Mouse (Mus musculus) limb, embryonic 10.5 days (tissue): ENCODE measurements around the gene Mrpl38. TPM values are rescaled to one million over a fixed set of nuclear protein-coding genes. Genes with fewer than 3 reads are reported as not detected.
"Not testable (repeated sequence)": the region's sequence is repeated elsewhere in the genome, so short reads cannot be mapped to it uniquely, and the experiment has no call there.

Source experiments
- DNase-seq: peaks from one replicate; pipeline ENCODE4 v3.0.0-alpha.2; 2017; ENCODE audit warnings: low spot score
- H3K27ac ChIP-seq: fragments of 300-500 bp; sonication (generic); 2 replicates; pipeline ENCODE4 v1.5.1; 2016; ENCODE audit warnings: mild to moderate bottlenecking
- H3K27me3 ChIP-seq: fragments of 300-500 bp; sonication (generic); 2 replicates; pipeline ENCODE4 v1.6.1; 2016; ENCODE audit warnings: low read depth, mild to moderate bottlenecking; ENCODE audit not compliant: poor library complexity, severe bottlenecking
- H3K36me3 ChIP-seq: fragments of 300-500 bp; sonication (generic); 2 replicates; pipeline ENCODE4 v1.6.1; 2016; ENCODE audit warnings: mild to moderate bottlenecking, moderate library complexity
- H3K4me1 ChIP-seq: fragments of 300-500 bp; sonication (generic); 2 replicates; pipeline ENCODE4 v1.6.1; 2016
- H3K4me3 ChIP-seq: fragments of 300-500 bp; sonication (generic); 2 replicates; pipeline ENCODE4 v1.5.1; 2016; ENCODE audit warnings: mild to moderate bottlenecking, moderate library complexity
- H3K9me3 ChIP-seq: fragments of 300-500 bp; sonication (generic); replicated peaks from 2 replicates; pipeline ENCODE4 v1.6.1; 2016; ENCODE audit warnings: mild to moderate bottlenecking
- WGBS: fragments of 180-500 bp; shearing (Covaris S2); methylation state at CpG from one replicate; pipeline ENCODE4 v1.1.7; 2016; 5-methylcytosine and 5-hydroxymethylcytosine counted together
- polyA plus RNA-seq: library from polyadenylated mRNA; unstranded; fragments of >200 nt; fragmentation: Nextera tagmentation; extraction: Ambion mirVana; gene quantifications from 2 replicates; pipeline ENCODE4 v1.2.1, GENCODE M21; 2016

Mrpl38 gene
- polyA plus RNA-seq, 1 experiment from 2014 or later = 116 TPM

GRCm38 (mm10) chr11:116133497-116133896, 5.2 kb downstream of the Mrpl38 start:
- Histone ChIP-seq H3K9me3 (no peaks in the 10 kb centered on the region), H3K36me3 (peaks cover 60% of the 10 kb centered on the region), H3K27me3 (peaks cover 8% of the 10 kb centered on the region; the same call in 1 of the 2 replicates), H3K4me3 (no peak overlapping the region), H3K4me1 (peaks cover 47% of the 10 kb centered on the region), H3K27ac (0 out of 2 replicates have a peak overlapping the region, but pooled peaks have one; percentile 17)
- DNase-seq = no peak
- WGBS = 65% methylated on average over 5 of the region's 5 CpGs

GRCm38 (mm10) chr11:116132366-116133333, 6.0 kb downstream of the Mrpl38 start:
- peaks cover 48% of the 10 kb centered on the region for H3K4me1 ChIP-seq
- H3K36me3 ChIP-seq = peaks cover 60% of the 10 kb centered on the region
- no peak overlapping the region for H3K4me3 ChIP-seq
- 80% methylated on average over 16 of the region's 16 CpGs for WGBS
- H3K9me3 ChIP-seq = no peaks in the 10 kb centered on the region
- no peak for DNase-seq
- H3K27ac ChIP-seq = no peak overlapping the region; the same call in 1 of the 2 replicates
- peaks cover 9% of the 10 kb centered on the region; the same call in 1 of the 2 replicates for H3K27me3 ChIP-seq

- H3K4me1 ChIP-seq = peaks cover 53% of the 10 kb centered on the region
- H3K4me3 ChIP-seq = peak overlapping the region; percentile 70
- H3K27ac ChIP-seq = peak overlapping the region; percentile 89
- no peaks in the 10 kb centered on the region for H3K9me3 ChIP-seq
- WGBS = 84% methylated on average over 15 of the region's 15 CpGs
- no peak for DNase-seq
- peaks cover 54% of the 10 kb centered on the region for H3K36me3 ChIP-seq
- H3K27me3 ChIP-seq = peaks cover 9% of the 10 kb centered on the region; the same call in 1 of the 2 replicates
Observed at GRCm38 (mm10) chr11:116131349-116132170, 7.1 kb downstream of the Mrpl38 start.

GRCm38 (mm10) chr11:116130488-116131205, 8.0 kb downstream of the Mrpl38 start, which contains the start of gene Trim65:
Gene Trim65, minus strand, starts transcription at chr11:116131128.
- H3K4me1 ChIP-seq = peaks cover 57% of the 10 kb centered on the region
- peaks cover 9% of the 10 kb centered on the region; the same call in 1 of the 2 replicates for H3K27me3 ChIP-seq
- WGBS = 3% methylated on average over 69 of the region's 69 CpGs

GRCm38 (mm10) chr11:116129993-116130487, 8.6 kb downstream of the Mrpl38 start:
- no peaks in the 10 kb centered on the region; the same call in 1 of the 2 replicates for H3K9me3 ChIP-seq
- peak overlapping the region; percentile 89 for H3K27ac ChIP-seq
- H3K4me3 ChIP-seq = peak overlapping the region; percentile 70
- WGBS = 50% methylated on average over 8 of the region's 8 CpGs
- H3K4me1 ChIP-seq = peaks cover 57% of the 10 kb centered on the region
- peaks cover 9% of the 10 kb centered on the region; the same call in 1 of the 2 replicates for H3K27me3 ChIP-seq
- H3K36me3 ChIP-seq = peaks cover 52% of the 10 kb centered on the region
- no peak for DNase-seq

More at GRCm38 (mm10) chr11:116130488-116131205, 8.0 kb downstream of the Mrpl38 start, which contains the start of gene Trim65:
- H3K36me3 ChIP-seq = peaks cover 53% of the 10 kb centered on the region
- peak within 1 kb of the TSS; percentile 89 for H3K27ac ChIP-seq
- no peaks in the 10 kb centered on the region for H3K9me3 ChIP-seq
- peak within 1 kb of the TSS; percentile 70 for H3K4me3 ChIP-seq
- DNase-seq = peak; percentile 88

DNA sequence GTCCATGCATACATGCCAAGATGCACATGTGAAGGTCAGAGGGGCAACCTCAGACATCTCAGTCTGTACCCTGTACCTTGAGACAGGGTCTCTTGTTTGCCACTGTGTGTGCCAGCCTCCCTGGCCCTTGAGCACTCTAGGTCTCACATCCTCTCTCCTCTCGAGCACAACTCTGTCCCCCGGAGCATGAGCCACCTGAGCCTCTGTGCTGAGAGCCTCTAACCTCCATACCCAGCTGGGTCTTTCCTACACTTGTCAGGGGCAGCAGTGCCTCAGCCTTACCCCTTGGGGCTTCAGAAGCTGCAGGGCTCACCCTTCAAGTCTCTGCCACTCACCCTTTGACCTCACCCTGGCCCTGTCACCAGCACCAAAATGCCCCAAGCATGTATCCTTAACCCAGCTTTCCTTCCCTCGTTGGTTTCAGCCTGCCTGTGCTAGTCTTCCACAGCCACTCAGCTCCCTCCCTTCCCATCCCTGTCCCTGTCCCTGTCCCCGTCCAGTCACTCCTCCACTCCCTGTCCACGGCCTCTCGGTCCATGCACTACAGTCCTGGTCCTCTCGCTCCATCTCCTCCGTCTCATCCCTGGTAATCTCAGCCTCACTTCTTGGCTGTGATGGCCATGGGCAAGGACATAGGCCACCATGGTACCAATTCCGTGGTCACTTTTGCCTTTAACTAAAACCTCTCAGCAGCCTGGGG, 9.4 kb downstream of the Mrpl38 start:
- no peak for DNase-seq
- 0 out of 2 replicates have a peak overlapping the region, but pooled peaks have one; percentile 89 for H3K27ac ChIP-seq
- H3K9me3 ChIP-seq = no peaks in the 10 kb centered on the region; the same call in 1 of the 2 replicates
- peaks cover 44% of the 10 kb centered on the region for H3K36me3 ChIP-seq
- peaks cover 57% of the 10 kb centered on the region for H3K4me1 ChIP-seq
- 84% methylated on average over 9 of the region's 9 CpGs for WGBS
- peaks cover 9% of the 10 kb centered on the region; the same call in 1 of the 2 replicates for H3K27me3 ChIP-seq
- no peak overlapping the region for H3K4me3 ChIP-seq

- peak overlapping the region; percentile 75 for H3K27ac ChIP-seq
- peak overlapping the region; percentile 31 for H3K4me3 ChIP-seq
- 78% methylated on average over 9 of the region's 9 CpGs for WGBS
- H3K27me3 ChIP-seq = peaks cover 9% of the 10 kb centered on the region; the same call in 1 of the 2 replicates
- DNase-seq = no peak
- H3K9me3 ChIP-seq = no peaks in the 10 kb centered on the region; the same call in 1 of the 2 replicates
- peaks cover 38% of the 10 kb centered on the region for H3K36me3 ChIP-seq
- H3K4me1 ChIP-seq = peaks cover 48% of the 10 kb centered on the region
Observed at GRCm38 (mm10) chr11:116127986-116128385, 10.7 kb downstream of the Mrpl38 start.

DNA sequence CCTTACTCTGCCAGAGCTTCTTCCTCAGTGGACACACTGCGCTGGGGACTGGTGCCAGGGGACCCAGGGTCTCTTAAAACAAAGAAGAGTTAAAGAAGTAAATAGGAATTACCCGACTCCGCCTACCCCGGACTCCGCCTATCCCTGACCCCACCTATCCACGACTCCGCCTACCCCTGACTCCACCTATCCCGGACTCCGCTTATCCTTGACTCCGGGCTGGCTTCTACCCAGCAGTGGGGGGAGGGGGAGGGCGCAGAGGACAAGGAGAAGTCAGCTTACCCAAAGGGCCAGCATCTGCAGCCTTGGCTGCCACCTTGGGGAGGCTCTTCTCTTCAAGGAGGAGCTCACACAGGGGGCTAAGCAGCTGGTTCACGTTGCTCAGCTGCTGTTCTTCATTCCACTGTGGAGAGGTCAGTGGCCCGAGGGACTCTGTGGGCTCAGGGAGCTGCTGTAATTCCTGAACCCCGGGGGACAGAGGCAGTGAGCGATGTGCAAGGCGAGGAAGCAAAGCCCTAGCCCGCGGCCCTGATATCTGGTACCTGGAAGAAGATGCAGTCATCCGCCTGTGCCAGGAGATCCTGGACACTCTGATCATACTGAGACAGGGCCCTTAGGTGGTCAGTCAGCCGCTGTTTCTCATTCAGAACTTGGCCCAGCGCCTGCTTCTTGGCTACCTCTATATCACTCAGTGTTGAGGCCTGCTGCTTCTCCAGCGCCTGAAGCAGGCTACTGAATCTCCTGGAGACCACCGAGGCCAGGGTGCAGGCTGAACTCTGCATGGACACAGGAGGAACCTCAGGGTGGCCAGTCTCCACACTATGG, 11.3 kb downstream of the Mrpl38 start, which contains the start of gene Trim47:
Trim47 (minus strand) TSS at position 55 of the 825 bp plus-strand sequence.
- Histone ChIP-seq H3K9me3 (no peaks in the 10 kb centered on the region; the same call in 1 of the 2 replicates), H3K36me3 (peaks cover 34% of the 10 kb centered on the region), H3K27me3 (peaks cover 9% of the 10 kb centered on the region; the same call in 1 of the 2 replicates), H3K4me3 (peak within 1 kb of the TSS; percentile 31), H3K27ac (peak within 1 kb of the TSS; percentile 75), H3K4me1 (peaks cover 42% of the 10 kb centered on the region)
- DNase-seq = peak; percentile 76
- WGBS = 29% methylated on average over 23 of the region's 23 CpGs

DNA sequence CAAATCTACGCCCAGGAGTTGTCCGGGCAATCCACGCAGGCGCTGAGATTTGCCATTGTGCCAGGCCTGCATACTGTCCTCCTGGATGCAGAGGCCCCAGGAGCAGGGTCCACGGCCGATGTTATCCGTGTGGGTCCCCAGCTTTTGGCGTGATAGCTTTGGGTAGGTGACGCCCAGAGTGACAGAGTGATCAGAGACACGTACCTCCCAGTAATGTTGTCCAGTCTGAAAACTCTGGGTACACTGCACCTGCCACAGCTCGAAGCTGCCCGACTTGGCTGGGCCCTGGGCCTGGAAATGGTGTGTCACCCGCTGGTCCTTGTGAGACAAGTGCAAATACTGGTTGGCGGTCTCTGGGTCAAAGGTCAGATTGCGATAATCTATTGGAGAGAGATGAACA, 12.4 kb downstream of the Mrpl38 start:
- no peak for DNase-seq
- peaks cover 9% of the 10 kb centered on the region; the same call in 1 of the 2 replicates for H3K27me3 ChIP-seq
- H3K36me3 ChIP-seq = peaks cover 27% of the 10 kb centered on the region
- 95% methylated on average over 15 of the region's 15 CpGs for WGBS
- H3K27ac ChIP-seq = no peak overlapping the region
- H3K4me3 ChIP-seq = no peak overlapping the region
- no peaks in the 10 kb centered on the region; the same call in 1 of the 2 replicates for H3K9me3 ChIP-seq
- peaks cover 39% of the 10 kb centered on the region for H3K4me1 ChIP-seq

DNA sequence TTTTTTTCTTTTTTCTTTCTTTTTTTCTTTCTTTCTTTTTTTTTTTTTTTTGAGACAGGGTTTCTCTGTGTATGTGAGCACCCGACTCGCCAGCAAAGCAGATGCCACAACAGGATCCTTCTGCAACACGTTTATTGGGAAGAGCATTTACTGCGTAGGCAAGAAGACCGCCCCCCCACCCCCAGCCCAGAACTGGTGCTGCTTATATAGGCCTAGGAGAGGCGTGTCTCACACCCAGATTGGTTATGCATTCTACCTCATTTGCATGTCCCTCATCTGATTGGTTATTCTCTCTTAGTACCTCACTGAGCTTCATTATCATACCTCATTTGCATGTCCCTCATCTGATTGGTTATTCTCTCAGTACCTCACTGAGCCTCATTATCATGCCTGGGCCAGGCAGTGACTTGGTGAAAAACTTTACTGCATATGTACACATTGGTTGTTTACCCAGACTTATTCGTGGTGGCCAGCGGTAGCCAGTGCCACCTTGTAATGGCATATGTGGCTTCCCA, 16.9 kb downstream of the Mrpl38 start:
- H3K9me3 ChIP-seq = not testable (repeated sequence)
- 96% methylated on average over 8 of the region's 8 CpGs for WGBS

More for the DNA sequence above, 16.9 kb downstream of the Mrpl38 start:
- not testable (repeated sequence) for H3K27me3 ChIP-seq, DNase-seq, H3K27ac ChIP-seq, H3K4me3 ChIP-seq
- Histone ChIP-seq H3K4me1 (peaks cover 13% of the 10 kb centered on the region), H3K36me3 (peaks cover 26% of the 10 kb centered on the region)
